25 mouse cellular contexts compared by ENCODE assay signal in genomic region chr14:57576364-57577060, GRCm38 (mm10).
"Had no signal": no experiment of that assay in that cellular context is flagged by ENCODE, and none has a peak within 500 bp of the region (broad histone marks: within the 10 kb centered on the region; RNA-seq: fewer than 3 reads in every experiment).

No protein-coding gene starts in this region.

- ATAC-seq: liver, postnatal 0 days; lung, postnatal 0 days; midbrain, embryonic 13.5 days; midbrain, embryonic 16.5 days had no signal

- H3K4me3 ChIP-seq: kidney, embryonic 15.5 days; left cerebral cortex, adult 2 months; limb, embryonic 12.5 days; limb, embryonic 15.5 days; megakaryocyte, embryonic 14.5 days; midbrain, embryonic 10.5 days; midbrain, embryonic 13.5 days had no signal

- H3K4me2 ChIP-seq: kidney, embryonic 15.5 days; limb, embryonic 12.5 days; limb, embryonic 15.5 days; liver, embryonic 11.5 days; lung, embryonic 14.5 days; midbrain, embryonic 13.5 days had no signal

- H3K9me3 ChIP-seq: limb, embryonic 12.5 days; limb, embryonic 15.5 days; midbrain, embryonic 10.5 days; midbrain, embryonic 13.5 days had no signal

- DNase-seq: kidney, adult 8-10 months; kidney, postnatal 10 days; kidney, postnatal 36 days; layer of hippocampus, postnatal 36 days; liver, postnatal 0 days; lung, embryonic 14.5 days; lung, postnatal 36 days; right cerebral cortex, adult 18-20 months; right cerebral cortex, postnatal 14 days; right cerebral cortex, postnatal 4 days; thymus, adult 2 months; thymus, postnatal 14 days; thymus, postnatal 4 days had no signal

- H3K27me3 ChIP-seq: kidney, embryonic 15.5 days; limb, embryonic 12.5 days; limb, embryonic 15.5 days; megakaryocyte, embryonic 14.5 days; midbrain, embryonic 13.5 days had no signal

- H3K27ac ChIP-seq: kidney, embryonic 15.5 days; left cerebral cortex, adult 2 months; limb, embryonic 12.5 days; limb, embryonic 15.5 days; liver, embryonic 14.5 days; midbrain, embryonic 10.5 days; midbrain, embryonic 13.5 days; stomach, postnatal 0 days had no signal

- H3K4me1 ChIP-seq: kidney, embryonic 15.5 days; limb, embryonic 12.5 days; limb, embryonic 15.5 days; midbrain, embryonic 13.5 days had no signal

- H3K9ac ChIP-seq: kidney, embryonic 15.5 days; limb, embryonic 12.5 days; limb, embryonic 15.5 days; liver, embryonic 14.5 days; liver, postnatal 0 days; lung, embryonic 14.5 days; midbrain, embryonic 13.5 days had no signal
